Mouse (Mus musculus) midbrain, embryonic 15.5 days (tissue): ENCODE results near the gene Atxn2l. TPM values are rescaled to one million over a fixed set of nuclear protein-coding genes. Genes with fewer than 3 reads are reported as not detected.

ENCODE experiments used
- ATAC-seq: fragments of 200-750 bp; cut with Nextera tagmentation; replicated peaks from 2 replicates; pipeline ENCODE4 v1.8.0; 2017; ENCODE audit warnings: moderate TSS enrichment
- H3K27ac ChIP-seq: fragments of 300-500 bp; sonication (generic); 2 replicates; pipeline ENCODE4 v1.5.1; 2015; ENCODE audit warnings: mild to moderate bottlenecking, inconsistent platforms
- H3K27me3 ChIP-seq: fragments of 300-500 bp; sonication (generic); replicated peaks from 2 replicates; pipeline ENCODE4 v1.6.1; 2015; ENCODE audit warnings: inconsistent platforms
- H3K36me3 ChIP-seq: fragments of 300-500 bp; sonication (generic); replicated peaks from 2 replicates; pipeline ENCODE4 v1.6.1; 2015; ENCODE audit warnings: inconsistent platforms
- H3K4me1 ChIP-seq: fragments of 300-500 bp; sonication (generic); 2 replicates; pipeline ENCODE4 v1.6.1; 2015; ENCODE audit warnings: inconsistent platforms
- H3K4me2 ChIP-seq: fragments of 300-500 bp; sonication (generic); 2 replicates; pipeline ENCODE4 v1.6.1; 2015; ENCODE audit warnings: inconsistent platforms, mild to moderate bottlenecking, moderate library complexity
- H3K4me3 ChIP-seq: fragments of 300-500 bp; sonication (generic); 2 replicates; pipeline ENCODE4 v1.5.1; 2015; ENCODE audit warnings: mild to moderate bottlenecking, inconsistent platforms
- H3K9ac ChIP-seq: fragments of 300-500 bp; sonication (generic); 2 replicates; pipeline ENCODE4 v1.6.1; 2015; ENCODE audit warnings: mild to moderate bottlenecking, inconsistent platforms
- H3K9me3 ChIP-seq: fragments of 300-500 bp; sonication (generic); 2 replicates; pipeline ENCODE4 v1.6.1; 2016; ENCODE audit warnings: inconsistent platforms
- WGBS: fragments of 180-500 bp; shearing (Covaris S2); methylation state at CpG from one replicate; pipeline ENCODE4 v1.1.7; 2015; ENCODE audit warnings: mixed read lengths; 5-methylcytosine and 5-hydroxymethylcytosine counted together
- polyA plus RNA-seq: library from polyadenylated mRNA; unstranded; fragments of >200 nt; fragmentation: Nextera tagmentation; extraction: Ambion mirVana; gene quantifications from 2 replicates; pipeline ENCODE4 v1.2.1, GENCODE M21; 2015

Gene Atxn2l
- polyA plus RNA-seq, 1 experiment from 2014 or later = 83.6 TPM

- WGBS = 91% methylated on average over 18 of the region's 18 CpGs
- H3K4me1 ChIP-seq = peaks cover 4% of the 10 kb centered on the region
- no peaks in the 10 kb centered on the region for H3K9me3 ChIP-seq
- H3K36me3 ChIP-seq = peaks cover 50% of the 10 kb centered on the region
- ATAC-seq = no peak
- no peak overlapping the region for H3K4me3 ChIP-seq
- no peak overlapping the region for H3K27ac ChIP-seq
- no peak overlapping the region for H3K4me2 ChIP-seq
- no peak overlapping the region for H3K9ac ChIP-seq
- H3K27me3 ChIP-seq = 0 out of 2 replicates have a peak, but pooled peaks cover 1% of the 10 kb centered on the region
Observed at GRCm38 (mm10) chr7:126467834-126468627, 35.2 kb downstream of the Atxn2l start.

- no peak for ATAC-seq
- H3K4me3 ChIP-seq = no peak overlapping the region
- no peak overlapping the region for H3K4me2 ChIP-seq
- H3K9ac ChIP-seq = no peak overlapping the region
- H3K9me3 ChIP-seq = no peaks in the 10 kb centered on the region
- peaks cover 47% of the 10 kb centered on the region for H3K36me3 ChIP-seq
- WGBS = 72% methylated on average over 5 of the region's 5 CpGs
- H3K27ac ChIP-seq = no peak overlapping the region
- H3K27me3 ChIP-seq = 0 out of 2 replicates have a peak, but pooled peaks cover 3% of the 10 kb centered on the region
- H3K4me1 ChIP-seq = no peaks in the 10 kb centered on the region
Observed at GRCm38 (mm10) chr7:126467271-126467670, 36.0 kb downstream of the Atxn2l start.

- H3K9me3 ChIP-seq = no peaks in the 10 kb centered on the region
- H3K27me3 ChIP-seq = 0 out of 2 replicates have a peak, but pooled peaks cover 3% of the 10 kb centered on the region
- H3K4me3 ChIP-seq = no peak overlapping the region
- H3K4me1 ChIP-seq = no peaks in the 10 kb centered on the region
- WGBS = 95% methylated on average over 5 of the region's 5 CpGs
- H3K36me3 ChIP-seq = peaks cover 42% of the 10 kb centered on the region
- ATAC-seq = no peak
- no peak overlapping the region for H3K4me2 ChIP-seq
- H3K9ac ChIP-seq = no peak overlapping the region
- no peak overlapping the region for H3K27ac ChIP-seq
Observed at GRCm38 (mm10) chr7:126466707-126467106, 36.5 kb downstream of the Atxn2l start.

- H3K4me1 ChIP-seq = no peaks in the 10 kb centered on the region
- 81% methylated on average over 9 of the region's 9 CpGs for WGBS
- H3K27ac ChIP-seq = no peak overlapping the region
- H3K36me3 ChIP-seq = peaks cover 36% of the 10 kb centered on the region
- H3K4me3 ChIP-seq = no peak overlapping the region
- no peak overlapping the region for H3K9ac ChIP-seq
- H3K27me3 ChIP-seq = 0 out of 2 replicates have a peak, but pooled peaks cover 3% of the 10 kb centered on the region
- no peaks in the 10 kb centered on the region for H3K9me3 ChIP-seq
- ATAC-seq = no peak
- no peak overlapping the region for H3K4me2 ChIP-seq
Observed at GRCm38 (mm10) chr7:126466116-126466515, 37.1 kb downstream of the Atxn2l start.

- Histone ChIP-seq H3K27me3 (0 out of 2 replicates have a peak, but pooled peaks cover 3% of the 10 kb centered on the region), H3K9ac (no peak overlapping the region), H3K9me3 (no peaks in the 10 kb centered on the region), H3K27ac (no peak overlapping the region), H3K4me2 (no peak overlapping the region), H3K4me3 (no peak overlapping the region), H3K36me3 (peaks cover 31% of the 10 kb centered on the region; the same call in 1 of the 2 replicates), H3K4me1 (no peaks in the 10 kb centered on the region)
- ATAC-seq = no peak
- WGBS = 60% methylated on average over 7 of the region's 7 CpGs
Observed at GRCm38 (mm10) chr7:126465246-126466030, 37.8 kb downstream of the Atxn2l start.

GRCm38 (mm10) chr7:126464836-126465235 lies 38.4 kb downstream of the Atxn2l start:
- 56% methylated on average over 5 of the region's 5 CpGs for WGBS
- peaks cover 26% of the 10 kb centered on the region; the same call in 1 of the 2 replicates for H3K36me3 ChIP-seq
- no peak for ATAC-seq
- H3K4me1 ChIP-seq = no peaks in the 10 kb centered on the region
- H3K27ac ChIP-seq = no peak overlapping the region
- H3K9ac ChIP-seq = no peak overlapping the region
- H3K4me3 ChIP-seq = no peak overlapping the region
- no peak overlapping the region for H3K4me2 ChIP-seq
- H3K27me3 ChIP-seq = 0 out of 2 replicates have a peak, but pooled peaks cover 3% of the 10 kb centered on the region
- H3K9me3 ChIP-seq = no peaks in the 10 kb centered on the region

- no peak overlapping the region for H3K4me2 ChIP-seq
- no peaks in the 10 kb centered on the region for H3K4me1 ChIP-seq
- H3K36me3 ChIP-seq = peaks cover 21% of the 10 kb centered on the region; the same call in 1 of the 2 replicates
- H3K9ac ChIP-seq = no peak overlapping the region
- ATAC-seq = no peak
- H3K4me3 ChIP-seq = no peak overlapping the region
- 0 out of 2 replicates have a peak, but pooled peaks cover 3% of the 10 kb centered on the region for H3K27me3 ChIP-seq
- 61% methylated on average over 4 of the region's 4 CpGs for WGBS
- no peak overlapping the region for H3K27ac ChIP-seq
- H3K9me3 ChIP-seq = no peaks in the 10 kb centered on the region
Observed at GRCm38 (mm10) chr7:126464121-126464520, 39.1 kb downstream of the Atxn2l start.

GRCm38 (mm10) chr7:126463547-126463946 lies 39.7 kb downstream of the Atxn2l start:
- no peak overlapping the region for H3K27ac ChIP-seq
- H3K36me3 ChIP-seq = peaks cover 16% of the 10 kb centered on the region; the same call in 1 of the 2 replicates
- H3K4me1 ChIP-seq = no peaks in the 10 kb centered on the region
- H3K9me3 ChIP-seq = no peaks in the 10 kb centered on the region
- H3K27me3 ChIP-seq = 0 out of 2 replicates have a peak, but pooled peaks cover 3% of the 10 kb centered on the region
- no peak overlapping the region for H3K4me3 ChIP-seq
- ATAC-seq = no peak
- 63% methylated on average over 4 of the region's 4 CpGs for WGBS
- H3K9ac ChIP-seq = no peak overlapping the region
- H3K4me2 ChIP-seq = no peak overlapping the region

GRCm38 (mm10) chr7:126463004-126463403 lies 40.2 kb downstream of the Atxn2l start, which contains the start of gene Atp2a1:
Gene Atp2a1 (minus strand): TSS chr7:126463108.
- H3K9ac ChIP-seq = no peak within 1 kb of the TSS
- ATAC-seq = no peak
- no peaks in the 10 kb centered on the region for H3K9me3 ChIP-seq
- H3K4me2 ChIP-seq = no peak within 1 kb of the TSS
- WGBS = 48% methylated on average over 5 of the region's 5 CpGs
- no peaks in the 10 kb centered on the region for H3K4me1 ChIP-seq
- H3K27me3 ChIP-seq = 0 out of 2 replicates have a peak, but pooled peaks cover 3% of the 10 kb centered on the region
- no peak within 1 kb of the TSS for H3K4me3 ChIP-seq
- no peak within 1 kb of the TSS for H3K27ac ChIP-seq
- peaks cover 11% of the 10 kb centered on the region; the same call in 1 of the 2 replicates for H3K36me3 ChIP-seq

GRCm38 (mm10) chr7:126461626-126462025 lies 41.6 kb downstream of the Atxn2l start:
- Histone ChIP-seq H3K27ac (no peak overlapping the region), H3K4me2 (no peak overlapping the region), H3K9ac (no peak overlapping the region), H3K4me1 (no peaks in the 10 kb centered on the region), H3K27me3 (0 out of 2 replicates have a peak, but pooled peaks cover 3% of the 10 kb centered on the region), H3K36me3 (no peaks in the 10 kb centered on the region), H3K4me3 (no peak overlapping the region), H3K9me3 (no peaks in the 10 kb centered on the region)
- 56% methylated on average over 3 of the region's 3 CpGs for WGBS
- ATAC-seq = no peak

- H3K4me1 ChIP-seq = no peaks in the 10 kb centered on the region
- WGBS = 58% methylated on average over 10 of the region's 10 CpGs
- no peak for ATAC-seq
Observed at GRCm38 (mm10) chr7:126460623-126461399, 42.4 kb downstream of the Atxn2l start.

More at GRCm38 (mm10) chr7:126460623-126461399, 42.4 kb downstream of the Atxn2l start:
- Histone ChIP-seq H3K27me3 (0 out of 2 replicates have a peak, but pooled peaks cover 3% of the 10 kb centered on the region), H3K4me2 (no peak overlapping the region), H3K27ac (no peak overlapping the region), H3K4me3 (no peak overlapping the region), H3K9me3 (no peaks in the 10 kb centered on the region), H3K36me3 (no peaks in the 10 kb centered on the region), H3K9ac (no peak overlapping the region)
